Mouse (Mus musculus) retina, adult 2 months (tissue): ENCODE measurements around the gene Rrp1.
A peak's percentile ranks its signal among the peaks of the same experiment; 100 is the strongest.
"Not testable (repeated sequence)": the region's sequence is repeated elsewhere in the genome, so short reads cannot be mapped to it uniquely, and the experiment has no call there.

Experiments used
- DNase-seq: peaks from one replicate; pipeline ENCODE4 v3.0.0-alpha.2; 2012; ENCODE audit warnings: low read depth, low spot score

Rrp1 gene

DNA sequence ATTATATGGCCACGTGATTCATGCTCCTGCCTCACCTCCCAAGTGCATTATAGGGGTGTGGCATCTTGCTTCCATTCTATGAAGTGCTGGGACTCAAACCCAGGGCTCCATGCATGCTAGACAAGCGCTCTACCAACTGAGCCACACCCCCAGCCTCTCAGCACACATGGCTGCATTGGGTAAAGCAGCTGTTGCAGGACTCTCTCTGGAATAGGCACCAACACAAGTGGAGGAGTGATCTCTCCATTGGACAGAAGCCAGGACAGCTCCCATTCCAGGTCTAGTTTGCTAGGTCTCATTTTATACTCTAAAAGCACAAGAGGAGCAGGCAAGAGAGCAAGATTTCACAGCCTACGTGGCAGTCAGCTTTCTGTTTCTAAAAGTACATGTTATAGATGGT lies 29.3 kb downstream of the Rrp1 start:
- no peak for DNase-seq

DNA sequence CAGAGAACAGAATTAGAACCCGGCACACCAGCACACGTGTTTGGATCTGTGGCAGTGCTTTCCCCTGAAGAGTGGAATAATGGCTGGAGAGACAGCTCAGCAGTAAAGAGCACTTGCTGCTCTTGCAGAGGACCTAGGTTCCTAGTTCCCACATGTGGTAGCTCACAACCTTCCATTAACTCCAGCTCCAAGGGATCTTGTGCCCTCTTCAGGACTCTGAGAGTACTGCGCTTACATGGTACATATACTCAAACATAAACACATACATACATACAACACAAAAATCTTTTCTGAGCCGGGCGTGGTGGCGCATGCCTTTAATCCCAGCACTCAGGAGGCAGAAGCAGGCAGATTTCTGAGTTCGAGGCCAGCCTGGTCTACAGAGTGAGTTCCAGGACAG lies 34.3 kb downstream of the Rrp1 start:
- no peak for DNase-seq

GRCm38 (mm10) chr10:78372681-78373668 lies 39.9 kb downstream of the Rrp1 start:
- DNase-seq = no peak

GRCm38 (mm10) chr10:78371746-78372145 lies 41.1 kb downstream of the Rrp1 start:
- DNase-seq = no peak

- no peak for DNase-seq
Measured at GRCm38 (mm10) chr10:78367586-78367985, 45.3 kb downstream of the Rrp1 start.

- no peak for DNase-seq
Measured at GRCm38 (mm10) chr10:78366851-78367312, 46.0 kb downstream of the Rrp1 start.

- DNase-seq = no peak
Measured at GRCm38 (mm10) chr10:78366195-78366834, 46.5 kb downstream of the Rrp1 start.

- no peak for DNase-seq
Measured at GRCm38 (mm10) chr10:78365555-78365954, 47.3 kb downstream of the Rrp1 start.

GRCm38 (mm10) chr10:78364106-78364505 lies 48.7 kb downstream of the Rrp1 start:
- DNase-seq = no peak

GRCm38 (mm10) chr10:78363366-78363765 lies 49.5 kb downstream of the Rrp1 start:
- DNase-seq = no peak

DNA sequence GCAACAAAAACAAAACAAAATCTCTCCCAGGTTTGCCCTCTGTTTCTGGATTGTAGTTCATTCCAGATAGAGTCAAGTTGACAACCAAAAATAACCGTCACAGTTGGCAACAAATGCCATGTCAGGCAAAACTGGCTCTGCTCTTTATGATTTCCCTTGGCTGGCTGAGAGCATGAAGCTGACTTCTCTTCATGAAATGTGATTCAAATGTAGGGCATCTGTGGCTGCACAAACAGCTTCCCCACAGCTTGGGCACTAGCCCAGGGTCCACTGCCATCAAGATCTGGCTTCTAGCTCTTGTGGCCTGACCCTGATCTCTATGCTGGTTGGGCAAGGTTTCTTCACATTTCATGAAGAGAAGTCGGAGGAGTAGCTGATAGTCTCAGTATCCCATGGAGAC lies 50.9 kb downstream of the Rrp1 start:
- DNase-seq = no peak

GRCm38 (mm10) chr10:78360290-78360711 lies 52.5 kb downstream of the Rrp1 start:
- no peak for DNase-seq

DNA sequence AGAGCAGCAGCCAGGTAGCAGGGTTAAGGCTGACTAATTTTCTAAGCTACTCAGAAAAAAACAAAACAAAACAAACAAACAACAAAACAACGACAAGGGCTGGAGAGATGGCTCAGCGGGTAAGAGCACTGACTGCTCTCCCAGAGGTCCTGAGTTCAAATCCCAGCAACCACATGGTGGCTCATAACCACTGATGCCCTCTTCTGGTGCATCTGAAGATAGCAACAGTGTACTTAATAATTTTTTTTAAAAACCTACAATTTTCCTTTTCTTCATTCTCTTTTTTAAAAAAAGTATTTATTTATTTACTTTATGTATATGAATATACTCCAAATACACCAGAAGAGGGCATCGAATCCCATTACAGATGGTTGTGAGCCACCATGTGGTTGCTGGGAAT lies 53.8 kb downstream of the Rrp1 start:
- DNase-seq = not testable (repeated sequence)

DNA sequence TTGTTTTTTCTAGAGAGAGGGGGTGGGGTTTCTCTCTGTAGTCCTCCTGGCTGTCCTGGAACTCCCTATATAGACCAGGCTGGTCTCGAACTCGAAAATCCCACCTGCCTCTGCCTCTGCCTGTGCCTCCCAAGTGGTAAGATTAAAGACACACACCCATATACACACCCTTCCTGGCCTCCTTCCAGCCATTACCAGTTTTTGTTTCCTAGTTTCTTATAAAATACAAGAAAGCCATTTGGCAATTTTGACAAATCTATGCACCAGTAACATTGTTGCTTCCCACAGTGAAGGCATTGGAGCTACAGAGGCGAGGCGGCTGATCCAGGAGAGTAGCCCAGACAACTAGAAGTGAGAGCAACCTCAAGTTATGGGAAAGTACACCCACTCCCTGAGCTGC lies 54.6 kb downstream of the Rrp1 start:
- DNase-seq = no peak

DNA sequence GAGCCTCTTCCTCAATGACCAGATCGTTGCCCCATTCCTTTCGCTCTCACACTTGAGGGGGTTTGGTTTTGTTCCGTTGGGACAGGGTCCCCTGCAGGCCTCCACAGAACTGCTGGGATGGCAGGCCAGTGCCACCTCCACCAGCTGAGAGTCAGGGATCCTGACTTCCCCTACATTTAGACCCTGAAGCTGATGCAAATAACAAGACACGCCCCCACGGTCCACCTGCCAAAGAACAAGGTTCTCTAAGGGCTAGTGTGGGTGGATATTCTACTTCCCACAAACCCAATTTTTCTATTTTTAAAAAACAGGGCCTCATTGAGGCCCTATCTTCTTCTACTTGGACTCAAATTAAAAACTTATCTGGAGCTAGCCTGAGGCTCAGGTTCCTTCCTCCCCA lies 55.1 kb downstream of the Rrp1 start:
- DNase-seq = no peak

- DNase-seq = no peak
Measured at GRCm38 (mm10) chr10:78355931-78356593, 56.8 kb downstream of the Rrp1 start.

GRCm38 (mm10) chr10:78353196-78353595 lies 59.6 kb downstream of the Rrp1 start:
- DNase-seq = no peak

DNA sequence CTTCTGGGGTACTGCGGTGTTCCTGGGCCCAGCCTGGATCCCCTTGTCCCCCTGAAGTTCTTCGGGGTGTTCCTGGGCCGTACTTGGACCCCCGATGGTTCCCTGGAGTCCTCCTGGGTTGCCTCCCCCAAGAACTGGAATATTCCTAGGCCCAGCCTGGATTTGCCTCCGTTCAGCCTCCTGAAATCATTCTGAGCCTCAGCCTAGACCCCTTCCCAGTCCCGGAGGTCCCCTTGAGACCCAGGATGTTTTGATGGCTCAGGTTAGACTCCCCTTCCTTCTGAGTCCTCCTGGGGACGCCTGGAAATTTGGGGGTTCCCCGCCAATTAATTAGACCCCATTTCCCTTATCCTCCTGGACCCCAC lies 60.2 kb downstream of the Rrp1 start:
- no peak for DNase-seq

GRCm38 (mm10) chr10:78351887-78352665 lies 60.8 kb downstream of the Rrp1 start, which contains the start of gene Agpat3:
Agpat3 (minus strand) TSS chr10:78352489.
- peak; percentile 26 for DNase-seq

GRCm38 (mm10) chr10:78351564-78351886 lies 61.3 kb downstream of the Rrp1 start:
- no peak for DNase-seq

- DNase-seq = no peak
Measured at GRCm38 (mm10) chr10:78350796-78351556, 61.9 kb downstream of the Rrp1 start.
